Mouse (Mus musculus) cerebellum, adult 11-12 months (tissue): ENCODE data around the gene Csrp3.

Source experiments
- DNase-seq: peaks from one replicate; pipeline ENCODE4 v3.0.0; 2022

Csrp3 gene

DNA sequence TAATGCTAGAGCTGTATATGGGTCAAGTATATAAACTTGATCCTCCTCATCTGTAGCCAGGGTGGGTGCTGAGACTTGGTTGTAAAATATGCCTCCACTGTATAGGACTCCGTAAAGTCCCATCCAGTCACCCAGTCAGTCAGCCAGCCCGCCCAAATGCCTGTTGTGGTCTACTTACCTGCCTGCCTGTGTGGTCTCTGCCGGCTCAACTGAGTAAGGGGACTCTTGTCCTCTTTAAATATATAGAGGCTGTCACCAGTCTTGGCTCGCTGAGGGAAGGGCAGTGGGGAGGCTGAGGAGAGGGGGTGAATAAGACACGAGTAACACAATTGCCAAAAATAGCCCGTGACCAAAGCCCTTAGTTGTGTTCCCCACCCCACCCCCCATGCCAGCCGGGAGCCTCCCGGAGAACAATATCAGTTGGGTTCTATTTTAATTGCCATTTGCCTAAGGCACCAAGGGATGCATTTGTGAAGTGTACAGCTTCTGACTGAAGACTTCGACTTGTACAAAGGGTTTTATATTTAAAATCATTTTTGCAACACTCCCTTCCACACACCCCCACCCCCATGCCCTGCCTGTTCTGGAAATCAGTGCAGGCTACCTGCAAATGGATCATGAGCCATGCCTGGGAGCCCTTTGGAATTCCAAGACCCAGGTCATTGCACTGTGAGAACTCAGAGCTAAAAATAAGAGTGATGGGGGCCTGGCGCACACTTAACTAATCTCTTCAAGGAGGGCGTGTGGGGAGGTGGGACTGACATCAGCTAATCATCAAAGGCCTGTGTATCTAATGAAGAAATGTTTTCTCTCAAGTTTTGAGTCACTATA is at the start of gene Csrp3:
Gene Csrp3, minus strand, starts transcription at position 214 of the 831 bp plus-strand sequence.
- DNase-seq, result no peak

GRCm38 (mm10) chr7:48896051-48896450 is 48.2 kb upstream of the Csrp3 start:
- DNase-seq, result no peak

GRCm38 (mm10) chr7:48895475-48895874 is 47.6 kb upstream of the Csrp3 start:
- DNase-seq, result no peak

- no peak for DNase-seq
Observed at GRCm38 (mm10) chr7:48894763-48895162, 46.9 kb upstream of the Csrp3 start.

DNA sequence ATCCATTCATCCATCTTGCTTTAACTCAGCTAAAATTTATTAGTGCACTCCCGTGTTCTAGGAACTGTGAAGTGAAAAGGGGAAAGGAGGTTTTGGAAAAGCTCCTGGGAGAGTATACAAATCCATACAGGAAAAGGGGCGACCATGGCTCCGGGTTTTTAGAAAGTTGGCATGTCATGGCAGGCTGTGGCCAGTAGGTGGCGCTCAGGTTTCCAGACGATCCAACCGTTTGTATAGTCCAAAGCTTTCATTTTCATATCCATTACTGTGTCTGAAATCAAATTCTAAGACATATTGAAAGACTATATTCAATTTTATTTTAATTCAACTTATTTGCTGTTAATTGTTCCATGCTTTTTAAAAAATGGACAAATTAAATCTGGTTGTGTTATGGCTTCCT is 46.3 kb upstream of the Csrp3 start:
- peak; percentile 46 for DNase-seq

GRCm38 (mm10) chr7:48893093-48893492 is 45.3 kb upstream of the Csrp3 start:
- no peak for DNase-seq

- DNase-seq, result no peak
Observed at GRCm38 (mm10) chr7:48891029-48891428, 43.2 kb upstream of the Csrp3 start.

- no peak for DNase-seq
Observed at GRCm38 (mm10) chr7:48888751-48889150, 40.9 kb upstream of the Csrp3 start.

DNA sequence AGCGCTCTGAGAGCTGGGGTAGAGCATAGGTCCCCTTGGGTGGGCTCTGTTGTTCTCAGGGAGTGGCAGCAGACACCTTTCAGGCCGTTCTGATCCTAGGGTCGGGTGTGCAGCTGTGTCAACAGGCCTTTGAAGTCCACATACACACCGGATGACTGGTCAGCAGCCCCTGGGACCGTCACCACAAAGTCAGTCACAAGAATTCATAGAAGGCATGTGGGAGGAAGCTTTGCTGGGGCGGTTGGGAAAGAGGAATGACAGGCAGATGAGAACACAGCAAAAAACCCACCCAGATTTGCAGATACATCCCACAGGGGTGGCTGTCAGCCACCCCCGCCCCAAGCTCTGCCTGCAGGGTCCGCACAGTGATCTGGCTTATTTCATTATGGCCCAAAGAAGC is 40.1 kb upstream of the Csrp3 start:
- no peak for DNase-seq

DNA sequence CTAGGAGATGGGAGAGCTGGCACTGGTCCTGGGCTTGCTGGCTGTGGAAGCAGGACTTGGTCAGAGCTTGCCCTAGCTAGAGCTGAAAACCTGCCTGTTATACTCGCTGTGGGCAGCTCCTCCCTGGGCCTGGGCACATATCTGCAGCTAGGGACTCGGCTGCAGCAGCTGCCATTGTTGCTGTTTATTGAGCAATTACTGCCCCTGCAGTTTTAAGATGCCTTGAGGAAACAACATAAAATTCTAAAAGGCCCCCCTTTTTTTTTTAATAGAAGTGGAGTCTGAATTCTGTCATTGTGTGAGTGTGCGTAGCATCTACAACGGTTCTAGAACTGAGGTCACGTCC is 36.4 kb upstream of the Csrp3 start:
- no peak for DNase-seq

DNA sequence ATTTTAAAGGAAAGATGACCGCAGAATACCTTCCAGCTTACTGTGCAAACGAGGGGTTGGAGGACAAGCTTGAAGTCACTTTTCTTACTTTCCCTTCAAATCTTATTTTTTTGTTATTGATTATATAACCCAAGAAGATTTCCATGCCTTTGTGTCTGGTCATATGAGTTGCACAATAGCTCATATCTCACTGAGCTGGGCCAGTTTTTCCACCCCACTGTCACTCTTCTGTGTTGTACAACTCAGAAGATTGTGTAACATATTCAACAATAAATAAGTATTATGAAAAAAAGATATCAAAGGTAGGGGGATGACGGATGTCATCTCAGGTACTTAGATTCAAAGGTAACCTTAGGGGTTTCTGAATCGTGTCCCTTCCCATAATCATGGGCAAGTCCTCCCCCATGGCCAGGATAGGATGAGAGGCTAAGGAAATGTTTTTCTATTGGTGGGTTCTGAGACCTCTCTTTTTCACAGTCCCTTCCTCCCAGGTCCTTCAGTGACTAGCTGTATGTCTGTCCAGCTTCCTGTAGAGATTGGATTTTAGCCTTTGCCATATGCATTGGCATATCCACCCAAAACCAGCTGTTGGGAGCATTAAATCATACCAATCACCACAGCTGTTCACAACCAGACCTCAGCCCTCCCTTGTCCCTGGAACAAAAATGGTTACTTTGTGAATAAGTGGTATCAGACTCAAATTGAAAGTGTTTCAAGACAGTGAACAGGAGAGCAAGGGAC is 35.9 kb upstream of the Csrp3 start:
- no peak for DNase-seq

DNA sequence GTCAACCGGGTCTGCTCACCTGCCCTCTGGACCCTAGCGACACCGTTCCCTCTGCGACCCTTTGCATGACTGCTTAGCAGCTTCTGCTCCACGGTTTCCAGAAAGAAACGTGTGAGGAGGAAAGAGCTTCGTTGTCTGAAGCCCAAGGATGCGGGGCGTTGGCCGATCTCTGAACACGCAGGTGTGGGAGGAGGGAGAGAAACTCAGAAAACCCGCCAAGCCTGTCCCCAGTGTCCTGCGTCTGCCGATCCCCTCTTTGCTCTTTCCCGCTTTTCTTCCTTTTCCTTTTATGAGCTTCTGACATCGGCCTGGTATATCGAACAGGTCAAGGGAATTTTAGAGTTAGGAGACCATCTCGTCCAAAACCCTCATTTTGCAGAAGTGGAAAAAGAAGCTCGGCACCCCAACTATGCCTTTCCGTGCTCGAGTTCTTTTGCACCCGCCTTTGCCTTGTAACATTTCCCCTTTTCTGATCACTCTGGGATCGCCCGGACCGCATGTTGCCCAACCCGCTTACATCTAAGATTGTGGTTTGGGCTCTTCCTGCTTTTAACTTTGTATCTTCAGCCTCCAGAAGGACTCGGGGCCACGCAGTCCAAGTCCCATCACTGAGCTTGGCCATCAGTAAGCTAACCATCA is 34.3 kb upstream of the Csrp3 start:
- no peak for DNase-seq

DNA sequence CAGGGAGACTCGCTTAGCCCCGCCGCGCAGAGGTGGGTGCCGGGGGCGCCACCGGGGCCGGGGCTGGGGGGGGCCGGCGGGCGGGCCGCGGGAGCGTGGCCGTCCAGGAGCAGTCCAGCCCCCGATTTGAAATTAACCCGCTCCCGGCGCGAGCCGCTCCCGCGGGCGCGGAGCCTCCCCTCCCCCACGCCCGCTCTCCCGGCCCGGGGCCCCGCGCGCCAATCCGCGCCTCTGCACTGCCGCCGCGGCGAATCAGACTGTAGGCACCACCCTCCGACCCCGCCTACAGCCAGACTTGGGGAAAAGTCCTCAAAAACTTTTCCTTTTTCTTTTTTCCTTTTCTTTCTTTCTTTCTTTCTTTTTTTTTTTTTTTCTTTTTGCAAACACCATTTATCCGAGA is 33.7 kb upstream of the Csrp3 start, which contains the start of gene E2f8:
Gene E2f8, minus strand, starts transcription at position 111 of the 400 bp plus-strand sequence.
- DNase-seq, result peak; percentile 26

- DNase-seq, result peak; percentile 88
Observed at GRCm38 (mm10) chr7:48880591-48881481, 33.0 kb upstream of the Csrp3 start.

DNA sequence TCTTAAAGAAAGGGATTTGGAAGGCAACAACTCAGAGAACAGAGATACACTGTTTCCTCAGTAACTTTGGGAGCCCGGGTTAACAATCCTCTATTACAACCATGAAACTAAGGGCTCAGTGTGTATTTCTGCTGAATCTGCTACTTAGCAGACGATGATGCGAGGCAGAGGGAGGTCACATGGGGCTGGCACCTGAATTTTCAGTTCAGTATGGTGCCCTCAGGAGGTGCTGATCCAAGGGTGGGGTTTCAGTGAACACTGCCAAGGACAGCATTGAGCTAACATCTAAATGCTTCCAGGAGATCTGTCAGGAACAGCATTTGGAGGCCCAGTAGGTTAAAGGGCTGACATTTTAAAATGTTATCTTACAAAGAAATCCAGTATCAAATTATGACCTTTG is 31.7 kb upstream of the Csrp3 start:
- DNase-seq, result no peak

GRCm38 (mm10) chr7:48877786-48878390 is 30.1 kb upstream of the Csrp3 start:
- DNase-seq, result no peak

DNA sequence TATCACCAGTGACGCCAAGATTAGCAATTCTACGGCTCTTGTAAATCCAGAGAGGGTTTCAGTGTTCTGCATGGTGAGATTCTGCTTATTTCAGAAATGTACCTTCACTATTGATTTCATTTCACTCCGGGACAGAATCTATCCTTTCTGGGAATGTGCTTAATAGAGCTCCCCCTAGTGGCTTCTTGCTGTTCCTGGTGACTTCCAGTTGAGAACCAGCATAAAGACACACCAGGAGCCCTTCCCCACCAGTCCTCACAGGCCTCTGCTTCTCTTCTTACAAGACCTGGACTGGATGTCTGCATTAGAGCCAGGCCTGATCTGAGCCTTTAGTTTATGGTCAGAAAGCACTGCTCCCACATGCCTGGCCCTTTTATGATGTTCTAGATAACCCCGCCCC is 28.7 kb upstream of the Csrp3 start:
- DNase-seq, result peak; percentile 41

DNA sequence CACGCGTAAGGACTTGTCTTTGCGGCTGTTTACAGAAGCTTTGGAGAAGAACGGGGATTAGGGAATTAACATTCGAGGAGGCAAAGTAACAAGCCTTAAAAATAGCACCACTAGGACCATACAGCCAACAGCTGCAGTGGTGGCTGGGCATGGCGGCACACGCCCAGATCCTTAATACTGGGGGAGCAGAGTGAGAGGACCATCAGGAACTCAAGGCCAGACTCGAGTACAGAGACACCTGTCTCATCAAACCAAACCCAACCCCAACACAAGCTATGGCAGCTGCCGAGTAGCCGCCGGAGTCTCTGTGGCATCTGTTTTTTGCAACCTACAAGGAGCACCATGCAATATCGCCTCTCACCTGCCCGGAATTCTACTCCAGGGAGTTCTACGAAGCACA is 27.3 kb upstream of the Csrp3 start:
- DNase-seq, result no peak

GRCm38 (mm10) chr7:48871292-48871691 is 23.5 kb upstream of the Csrp3 start:
- no peak for DNase-seq

- DNase-seq, result no peak
Observed at GRCm38 (mm10) chr7:48870579-48871180, 22.8 kb upstream of the Csrp3 start.

DNA sequence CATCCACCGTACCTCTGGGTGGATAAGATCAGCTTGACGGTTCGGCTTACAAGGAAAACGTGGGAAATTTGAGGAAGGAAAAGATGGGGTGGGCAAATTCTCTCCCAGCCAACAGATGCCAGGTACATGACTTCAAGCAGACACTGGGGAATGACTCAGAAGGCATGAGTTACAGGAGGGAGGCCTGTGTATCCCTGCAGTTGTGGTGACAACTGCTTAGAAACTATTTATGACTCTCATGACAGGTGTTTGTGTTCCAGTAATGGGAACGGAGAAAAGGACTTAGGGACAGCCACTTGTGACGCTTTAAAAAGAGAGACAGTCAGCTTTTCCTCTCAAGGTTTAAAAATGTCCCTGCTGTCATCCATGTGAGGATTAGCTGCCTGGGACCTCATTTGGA is 22.3 kb upstream of the Csrp3 start:
- DNase-seq, result no peak

DNA sequence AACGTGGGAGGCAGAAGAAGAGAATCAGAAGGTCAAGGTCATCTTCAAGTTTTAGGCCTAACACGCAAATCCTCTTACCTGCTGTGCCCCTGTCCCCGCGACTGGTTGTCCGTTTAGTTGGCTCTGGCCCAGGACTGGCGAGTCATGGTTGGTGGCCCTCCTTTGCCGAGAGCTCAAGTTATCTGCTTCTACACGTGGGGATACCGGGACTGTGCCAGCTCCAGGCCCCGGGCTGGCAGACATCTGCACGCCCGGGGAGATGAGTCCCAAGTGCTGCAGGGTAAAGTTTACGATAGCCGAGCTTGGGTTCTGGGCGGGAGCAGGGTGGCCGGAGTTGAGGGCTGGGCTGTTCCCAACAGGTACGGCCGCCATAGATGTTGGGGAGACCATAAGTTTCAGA is 19.7 kb upstream of the Csrp3 start:
- no peak for DNase-seq
